Mouse (Mus musculus) thymus, postnatal 36 days (tissue): Measurements from ENCODE around the gene Secisbp2.
"Not testable (repeated sequence)": the region's sequence is repeated elsewhere in the genome, so short reads cannot be mapped to it uniquely, and the experiment has no call there.

Experiments
- DNase-seq, 2 experiments: peaks; one replicate each; pipeline ENCODE4 v3.0.0; 2022; ENCODE audit warnings: mixed read lengths in 2 of 2

Gene Secisbp2

DNA sequence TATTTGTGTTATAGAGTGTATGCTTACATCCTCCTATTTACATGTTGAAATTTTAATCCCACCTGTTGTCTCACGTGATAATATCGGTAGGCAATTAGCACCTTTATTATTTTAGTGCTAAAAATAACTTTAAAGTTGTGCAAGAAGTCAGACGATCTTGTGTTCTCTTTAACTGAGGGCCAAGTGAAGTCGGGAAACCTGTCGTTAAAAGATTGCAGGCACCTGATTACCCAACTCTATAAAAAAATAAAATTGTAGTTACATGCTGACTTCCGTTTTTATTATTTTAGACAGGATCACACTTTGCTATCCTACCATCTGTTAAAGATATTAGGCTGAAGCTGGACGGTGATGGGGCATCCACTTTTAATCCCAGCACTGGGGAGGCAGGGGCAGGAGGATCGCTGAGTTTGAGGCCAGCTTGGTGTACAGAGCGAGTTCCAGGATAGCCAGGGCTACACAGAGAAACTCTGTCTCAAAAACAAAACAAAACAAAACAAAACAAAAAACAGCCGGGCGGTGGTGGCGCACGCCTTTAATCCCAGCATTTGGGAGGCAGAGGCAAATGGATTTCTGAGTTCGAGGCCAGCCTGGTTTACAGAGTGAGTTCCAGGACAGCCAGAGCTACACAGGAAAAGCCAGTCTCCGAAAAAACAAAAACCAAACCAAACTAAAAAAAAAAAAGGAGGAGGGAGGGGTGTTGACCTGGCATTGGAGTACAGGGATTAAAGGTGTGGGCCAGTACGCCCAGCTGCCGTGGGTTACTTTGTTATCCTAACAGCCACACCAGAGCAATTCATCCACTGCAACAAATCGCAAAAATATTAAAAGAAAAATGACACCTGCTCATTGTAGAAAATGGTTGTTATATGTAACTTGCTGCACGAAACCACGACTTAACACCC is 7.3 kb upstream of the Secisbp2 start:
- DNase-seq = no peak

- peak; percentile 96 to 98 for DNase-seq
These were observed 6.4 kb upstream of the Secisbp2 start, which contains the start of gene Cks2 for GRCm38 (mm10) chr13:51644829-51645789. TSS of gene Cks2 (plus strand) at chr13:51645232.

GRCm38 (mm10) chr13:51645872-51646271 is 5.6 kb upstream of the Secisbp2 start:
- no peak for DNase-seq

DNA sequence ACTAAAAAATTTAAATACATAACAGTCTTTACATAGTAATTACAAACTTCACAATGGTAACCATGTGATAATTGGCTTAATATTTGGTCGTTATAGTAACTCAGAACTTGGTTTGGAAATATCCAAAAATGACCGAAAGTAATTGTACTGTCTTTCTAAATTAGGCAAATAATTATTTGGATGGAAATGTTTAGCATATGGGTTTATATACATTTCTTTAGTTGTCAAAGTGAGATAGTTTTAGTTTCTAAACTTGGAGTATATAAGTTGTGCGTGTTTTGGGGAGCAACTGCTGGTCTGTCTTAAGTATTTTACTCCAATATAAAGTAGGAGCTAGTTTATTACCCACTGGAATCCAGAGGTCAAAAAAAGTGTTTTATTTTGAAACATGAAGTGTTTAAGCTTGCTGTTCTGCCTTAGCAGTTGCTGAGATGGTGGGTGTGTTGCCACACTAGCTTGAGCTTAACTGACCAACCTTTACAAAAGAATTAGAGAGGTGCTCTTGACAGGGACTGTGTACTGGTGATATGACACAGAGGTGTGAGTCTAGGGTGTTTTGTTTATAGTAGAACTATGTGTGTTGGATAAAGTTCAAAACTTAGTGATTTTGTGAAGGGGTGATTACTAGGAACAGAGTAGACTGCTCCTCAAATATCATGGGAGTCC is 5.0 kb upstream of the Secisbp2 start:
- DNase-seq = no peak

DNA sequence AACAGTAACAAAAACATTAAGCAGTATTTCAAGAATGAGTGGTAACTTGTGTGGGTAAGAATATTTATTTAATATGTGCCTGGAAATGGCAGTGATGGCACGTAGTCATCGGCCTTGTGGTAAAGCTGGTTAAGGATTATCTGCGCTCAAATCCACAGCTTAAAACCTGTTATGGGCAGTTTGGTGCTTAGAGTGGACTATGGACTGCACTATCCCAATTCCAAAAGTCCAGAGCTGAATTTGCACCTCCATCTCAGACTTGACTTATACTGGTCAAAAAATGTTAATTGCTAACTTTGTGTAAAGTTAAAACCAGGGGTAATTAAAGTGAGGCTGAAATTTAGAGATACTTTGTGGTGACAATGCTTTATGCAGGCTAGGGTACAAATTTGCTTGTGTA is 3.7 kb upstream of the Secisbp2 start:
- no peak for DNase-seq

- no peak for DNase-seq
These were observed 3.3 kb upstream of the Secisbp2 start for GRCm38 (mm10) chr13:51648237-51648636.

- no peak for DNase-seq
These were observed 1.8 kb upstream of the Secisbp2 start for GRCm38 (mm10) chr13:51649740-51650139.

GRCm38 (mm10) chr13:51653159-51653558 is 1.7 kb downstream of the Secisbp2 start:
- no peak for DNase-seq

DNA sequence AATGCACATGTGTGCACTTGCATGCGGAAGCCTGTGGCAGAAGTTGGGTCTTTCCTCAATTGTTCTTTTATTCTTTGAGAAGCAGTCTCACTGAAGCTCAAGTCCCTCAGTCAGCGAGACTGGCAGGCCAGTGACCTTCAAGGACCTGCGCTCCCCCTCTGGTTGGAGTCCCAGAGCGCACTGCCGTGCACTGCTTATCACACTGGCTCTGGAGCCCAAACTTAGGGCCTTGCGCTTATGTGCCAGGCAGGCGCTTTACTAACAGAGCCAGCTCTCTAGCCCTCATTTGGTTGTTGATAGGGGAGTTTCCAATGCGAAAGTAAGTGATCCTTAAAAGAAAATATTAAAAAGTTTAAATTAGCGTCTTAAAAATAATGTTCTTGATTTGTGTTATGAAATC is 2.5 kb downstream of the Secisbp2 start:
- no peak for DNase-seq

- no peak for DNase-seq
These were observed 5.2 kb downstream of the Secisbp2 start for GRCm38 (mm10) chr13:51656516-51657235.

- DNase-seq = no peak
These were observed 6.6 kb downstream of the Secisbp2 start for GRCm38 (mm10) chr13:51658094-51658493.

GRCm38 (mm10) chr13:51659573-51659972 is 8.1 kb downstream of the Secisbp2 start:
- DNase-seq = no peak

DNA sequence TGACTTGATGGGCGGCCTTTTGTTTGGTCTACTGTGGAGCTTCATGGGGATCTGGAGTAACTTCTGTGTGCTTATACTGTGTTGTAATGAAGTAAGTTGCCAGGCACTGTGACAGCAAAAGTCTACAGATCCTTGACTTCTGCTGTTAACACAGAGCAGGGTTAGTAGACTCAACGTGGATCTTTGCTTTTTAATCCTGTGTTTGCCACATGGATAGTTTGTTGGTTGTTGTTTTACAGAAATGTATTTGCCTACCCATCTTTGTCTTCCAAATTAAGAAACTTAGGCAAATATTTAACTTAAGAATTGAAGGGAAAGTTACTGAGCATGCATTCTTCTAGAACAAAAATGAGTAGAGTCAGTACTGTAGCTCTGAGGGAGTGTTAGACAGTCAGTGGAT is 12.1 kb downstream of the Secisbp2 start:
- no peak for DNase-seq

DNA sequence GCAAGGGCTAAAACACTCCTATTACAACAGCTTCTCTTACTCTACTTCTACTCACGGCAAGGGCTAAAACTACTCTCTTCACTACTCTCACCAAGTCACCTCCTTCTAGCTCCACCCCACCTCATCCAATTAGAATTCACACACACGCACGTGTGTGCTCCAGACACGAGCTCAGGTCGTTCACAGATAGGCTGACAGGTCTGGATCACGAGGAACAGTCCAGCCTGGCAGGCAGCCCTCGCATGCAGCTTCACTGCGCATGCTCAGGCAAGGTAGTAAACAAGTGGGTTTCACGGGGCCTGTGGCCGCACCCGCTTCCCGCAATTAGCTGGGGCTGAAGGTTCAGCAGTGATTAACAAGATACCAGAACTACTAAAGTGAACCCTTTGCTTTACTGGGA is 16.7 kb downstream of the Secisbp2 start:
- not testable (repeated sequence) for DNase-seq

DNA sequence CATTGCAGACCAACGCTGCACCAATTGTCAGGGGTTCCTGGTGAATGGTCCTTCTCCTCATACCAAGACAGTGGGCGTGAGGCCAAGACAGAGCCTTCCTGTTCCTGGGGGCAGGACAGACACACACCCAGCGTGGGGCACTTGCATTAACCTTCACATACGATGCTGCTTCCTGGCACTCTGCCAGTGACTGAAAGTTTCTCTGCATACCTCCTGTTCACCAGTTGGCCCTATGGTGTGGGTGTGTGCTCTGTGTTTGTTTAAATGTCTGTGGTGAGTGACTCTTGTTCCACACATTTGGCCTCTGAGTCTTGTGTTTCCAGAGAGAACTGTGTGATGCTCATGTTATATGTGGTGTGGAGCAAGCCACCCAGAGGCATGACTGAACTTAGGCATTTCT is 25.1 kb downstream of the Secisbp2 start:
- DNase-seq = no peak

- DNase-seq = no peak
These were observed 25.5 kb downstream of the Secisbp2 start for GRCm38 (mm10) chr13:51677041-51677440.

DNA sequence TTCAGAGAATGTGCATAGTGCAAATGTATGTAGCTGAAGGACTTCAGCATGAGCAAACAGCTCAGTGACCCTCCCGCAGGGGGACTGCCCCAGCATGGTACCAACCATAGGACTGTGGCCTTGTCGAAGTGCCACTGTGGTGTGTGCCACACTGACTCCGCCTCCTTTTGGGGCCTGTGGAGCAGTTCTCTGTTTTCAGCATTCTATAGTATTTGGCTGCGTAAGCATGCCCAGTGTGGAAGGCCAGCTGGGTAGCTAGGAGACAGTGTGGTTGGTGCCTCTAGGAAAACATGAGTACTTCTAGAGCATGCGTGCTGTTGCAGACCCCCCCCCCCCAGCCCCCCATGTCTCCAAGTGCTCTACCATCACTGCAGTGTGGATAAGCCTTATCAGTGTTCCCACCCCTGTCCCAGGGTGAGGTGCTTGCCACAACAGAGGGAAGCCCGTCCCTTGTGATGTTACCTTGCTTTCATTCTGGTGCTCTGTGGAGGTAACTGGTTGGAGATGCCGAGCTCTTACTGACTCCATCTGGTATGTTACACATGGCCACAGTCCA is 26.2 kb downstream of the Secisbp2 start:
- no peak for DNase-seq

DNA sequence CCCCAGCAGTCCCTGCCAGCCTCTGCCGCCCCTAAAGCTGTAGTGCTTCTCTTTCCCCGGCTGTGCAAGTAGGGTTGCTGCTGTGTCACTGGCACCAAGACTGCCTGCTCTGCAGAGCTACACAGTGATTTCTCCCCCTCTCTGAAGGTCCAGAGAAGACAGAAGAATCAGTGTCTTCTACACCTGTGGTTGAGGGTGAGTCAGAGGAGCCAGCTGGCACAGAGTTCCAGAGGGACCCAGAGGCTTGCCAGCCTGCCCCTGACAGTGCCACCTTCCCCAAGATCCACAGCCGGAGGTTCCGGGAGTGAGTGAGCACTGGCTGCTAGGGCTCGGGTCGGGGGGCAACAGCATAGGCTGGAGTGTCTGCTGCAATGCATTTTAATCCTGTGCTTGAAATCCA is 27.2 kb downstream of the Secisbp2 start:
- no peak for DNase-seq

DNA sequence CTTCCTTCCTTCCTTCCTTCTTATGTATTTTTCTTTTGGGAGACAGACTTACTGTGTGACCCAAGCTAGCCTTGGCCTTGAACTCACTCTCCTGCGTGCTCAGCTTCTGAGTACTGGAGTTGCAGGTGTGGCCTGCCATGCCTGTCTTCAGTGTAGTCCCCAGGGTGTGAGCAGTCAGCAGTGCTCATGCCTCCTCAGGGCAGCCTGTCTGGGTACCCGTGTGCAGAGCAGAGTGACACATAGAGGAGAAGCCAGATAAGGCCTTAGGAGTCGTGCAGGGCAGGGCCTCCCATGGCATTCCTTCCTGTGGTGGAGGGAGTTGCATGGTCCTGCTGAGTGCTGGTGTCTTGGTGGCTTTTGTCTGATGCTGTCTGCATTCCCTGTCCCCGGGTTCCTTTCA is 27.8 kb downstream of the Secisbp2 start:
- no peak for DNase-seq

DNA sequence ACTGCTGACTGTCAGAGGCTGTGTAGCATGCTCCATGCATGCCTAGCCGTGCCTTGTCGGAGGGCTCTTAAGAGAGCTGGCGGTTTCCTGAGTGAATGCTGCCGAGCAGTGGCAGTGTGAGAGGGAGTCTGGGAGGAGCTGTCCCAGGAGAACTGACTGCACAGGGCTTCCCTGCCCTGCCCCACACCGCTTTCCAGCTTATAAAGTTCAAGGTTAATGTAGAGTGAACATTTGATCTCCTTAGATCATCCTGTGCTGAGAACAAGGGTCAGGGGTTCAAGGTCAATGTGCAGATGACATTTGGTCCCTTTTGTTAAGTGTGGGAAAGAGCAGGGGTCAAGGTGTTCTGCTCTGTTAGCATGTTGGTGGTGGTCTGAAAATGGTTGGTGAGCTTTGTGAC is 29.6 kb downstream of the Secisbp2 start:
- DNase-seq = no peak

- no peak for DNase-seq
These were observed 30.1 kb downstream of the Secisbp2 start for GRCm38 (mm10) chr13:51681634-51682033.
